Mouse (Mus musculus) retina, adult 2 months (tissue): ENCODE results near the gene Irak3.

Source experiments
- DNase-seq: peaks from one replicate; pipeline ENCODE4 v3.0.0-alpha.2; 2012; ENCODE audit warnings: low read depth, low spot score

Gene Irak3

DNA sequence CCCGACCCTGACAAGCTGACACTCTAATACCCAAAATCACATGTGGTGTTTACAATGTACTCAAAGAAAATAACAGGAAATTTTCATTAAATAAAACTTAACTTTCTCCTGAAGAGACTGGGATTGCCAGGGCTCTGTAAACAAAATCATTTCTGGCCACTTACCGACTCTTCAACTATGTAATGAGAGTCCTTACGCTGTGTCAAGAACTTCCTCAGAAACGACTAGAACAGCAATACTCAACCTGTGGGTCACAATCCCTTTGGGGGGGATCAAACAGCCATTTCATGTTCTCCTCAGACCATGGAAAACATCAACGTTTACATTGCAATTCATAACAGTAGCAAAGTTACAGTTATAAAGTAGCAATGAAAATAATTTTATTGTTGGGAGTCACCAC is 104.4 kb downstream of the Irak3 start:
- DNase-seq = no peak

DNA sequence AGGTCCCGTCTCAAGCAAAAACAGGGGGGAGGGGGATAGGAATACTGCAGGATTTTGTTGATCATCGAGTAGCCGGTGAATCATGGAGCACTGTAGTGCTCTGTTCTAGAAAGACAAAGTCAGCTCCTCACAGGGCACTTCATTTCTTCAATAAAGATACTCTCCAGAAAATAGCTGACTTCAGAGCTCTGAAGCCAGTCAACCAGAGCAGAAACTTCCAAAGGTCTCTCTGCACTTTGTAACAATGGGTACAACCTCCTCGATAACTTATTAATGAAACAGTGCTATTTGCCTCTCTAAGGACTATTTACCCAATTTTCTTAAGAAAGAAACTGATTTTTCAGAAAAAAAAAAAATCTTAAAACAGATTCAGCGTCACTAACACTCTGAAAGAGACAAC is 106.2 kb downstream of the Irak3 start:
- no peak for DNase-seq

DNA sequence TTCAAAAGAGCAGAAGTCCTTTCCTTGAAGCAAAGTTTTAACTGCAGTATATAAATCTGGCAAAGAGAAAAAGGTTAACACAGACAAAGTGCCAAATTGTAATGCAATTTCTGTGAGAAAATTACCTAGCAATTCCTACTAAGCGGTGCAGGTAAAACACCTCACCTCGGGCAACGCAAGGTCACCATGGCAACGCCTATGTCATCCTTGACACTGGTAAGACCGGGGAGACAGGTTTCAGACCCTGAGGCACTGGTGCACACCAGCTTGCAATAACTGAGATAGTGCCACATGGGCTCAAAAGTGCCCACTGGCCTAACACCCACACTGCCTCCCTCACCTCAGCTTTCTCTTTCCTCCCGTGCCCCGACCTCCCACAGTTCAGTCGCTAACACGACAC is 106.8 kb downstream of the Irak3 start:
- no peak for DNase-seq

DNA sequence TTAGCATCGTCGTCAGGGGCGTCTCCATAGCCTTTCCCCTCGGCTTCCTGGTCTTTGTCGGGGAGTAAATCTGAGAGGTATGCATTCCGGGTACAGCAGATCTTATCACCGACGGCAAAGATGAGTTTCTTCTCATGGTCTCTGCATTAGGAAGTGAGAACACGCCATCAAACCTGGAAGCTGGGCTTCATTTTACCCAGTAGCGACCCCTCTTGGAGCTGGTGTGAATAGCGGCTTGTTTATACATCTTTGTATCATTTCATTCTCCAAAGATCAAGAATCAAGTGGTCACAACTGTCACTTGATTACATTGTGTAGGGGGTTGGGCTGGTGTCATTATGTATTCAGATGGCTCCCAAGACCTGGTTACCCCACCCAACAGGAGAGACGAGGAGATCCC is 109.4 kb downstream of the Irak3 start:
- no peak for DNase-seq
